Mouse (Mus musculus): ENCODE data around the gene Esrrg. TPM values are rescaled to one million over a fixed set of nuclear protein-coding genes. Genes with fewer than 3 reads are reported as not detected.

Esrrg gene
- polyA plus RNA-seq, 1 experiment = 42.5 TPM

DNA sequence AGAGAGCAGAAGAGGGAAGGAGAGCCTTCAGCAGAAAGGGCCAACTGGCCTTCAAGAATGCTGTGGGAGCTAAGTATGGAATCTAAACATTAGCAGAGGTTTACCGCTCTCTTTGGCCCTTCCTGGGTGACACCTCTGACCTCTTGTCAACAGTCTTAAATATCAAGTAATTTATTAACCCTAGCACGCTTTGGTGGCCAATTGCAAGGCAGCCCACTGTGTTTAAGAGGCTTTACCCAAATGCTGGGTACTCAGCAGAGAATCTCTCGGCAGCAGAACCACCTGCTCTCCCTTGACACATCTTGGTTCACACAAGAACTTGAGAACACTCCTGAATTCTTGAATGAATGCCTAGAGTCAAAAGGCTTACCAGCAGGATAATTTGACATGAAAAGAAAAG lies 293.6 kb downstream of the Esrrg start:
- no peak overlapping the region for H3K27ac ChIP-seq (ENCODE audit: insufficient read depth, low read length)
- H3K27me3 ChIP-seq (ENCODE audit: control insufficient read depth, insufficient read depth, low read length) = no peaks in the 10 kb centered on the region
- H3K4me1 ChIP-seq (ENCODE audit: control insufficient read depth, insufficient read depth, low read length) = no peaks in the 10 kb centered on the region
- DNase-seq = no peak
- WGBS = 69% methylated on average over 3 of the region's 3 CpGs
- TF ChIP-seq CTCF (IDR thresholded peaks at IDR 0.05; ENCODE audit: borderline replicate concordance, insufficient read depth, low read depth, low read length) (no peak), POLR2A (IDR thresholded peaks at IDR 0.05; ENCODE audit: borderline replicate concordance, insufficient read depth, low read length) (no peak)
- H3K4me3 ChIP-seq (replicated peaks; ENCODE audit: insufficient read depth, low read depth, low read length) = no peak overlapping the region

DNA sequence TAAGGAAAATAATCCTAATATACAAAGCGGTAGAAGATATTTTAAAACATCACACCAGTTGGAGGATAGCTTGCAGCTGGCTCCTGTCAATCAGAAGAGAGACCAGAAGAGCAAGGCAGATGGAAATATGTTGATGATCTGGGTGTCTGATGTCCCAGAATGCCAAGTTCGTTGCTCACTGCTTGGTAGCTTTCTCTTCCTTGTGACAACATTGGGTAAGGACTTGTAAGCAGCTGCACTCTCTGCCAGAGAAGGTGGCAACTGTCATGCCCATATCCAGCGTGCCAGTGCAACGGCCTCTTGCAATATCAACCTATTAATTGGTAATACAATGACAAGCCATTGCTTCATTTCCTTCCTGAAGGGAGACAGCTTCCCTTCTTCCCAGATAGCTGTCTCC lies 296.1 kb downstream of the Esrrg start:
- 57% methylated on average over 4 of the region's 4 CpGs for WGBS
- Histone ChIP-seq H3K27me3 (ENCODE audit: control insufficient read depth, insufficient read depth, low read length) (no peaks in the 10 kb centered on the region), H3K27ac (ENCODE audit: insufficient read depth, low read length) (no peak overlapping the region), H3K4me1 (ENCODE audit: control insufficient read depth, insufficient read depth, low read length) (no peaks in the 10 kb centered on the region), H3K4me3 (replicated peaks; ENCODE audit: insufficient read depth, low read depth, low read length) (no peak overlapping the region)
- TF ChIP-seq POLR2A (IDR thresholded peaks at IDR 0.05; ENCODE audit: borderline replicate concordance, insufficient read depth, low read length) = no peak
- DNase-seq = no peak

DNA sequence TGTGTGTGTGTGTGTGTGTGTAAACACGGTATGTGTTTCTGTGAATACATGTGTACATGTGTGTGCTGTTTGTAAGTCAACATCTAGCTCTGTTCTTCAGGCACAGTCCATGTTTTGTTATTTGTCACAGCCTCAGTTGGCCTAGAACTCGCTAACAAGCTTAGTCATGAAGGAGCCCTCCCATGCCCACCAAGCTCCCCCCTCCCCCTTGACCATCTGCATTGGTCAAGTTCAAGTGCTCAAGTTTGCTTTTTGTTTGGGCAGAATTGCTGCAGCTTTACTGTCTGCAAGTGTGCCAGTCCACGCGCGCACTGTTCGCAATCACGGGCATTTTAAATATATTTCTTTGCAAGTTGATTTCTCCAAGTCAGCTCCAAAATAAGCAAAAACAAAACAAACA lies 298.8 kb downstream of the Esrrg start:
- TF ChIP-seq POLR2A (IDR thresholded peaks at IDR 0.05; ENCODE audit: borderline replicate concordance, insufficient read depth, low read length) (no peak), CTCF (IDR thresholded peaks at IDR 0.05; ENCODE audit: borderline replicate concordance, insufficient read depth, low read depth, low read length) (no peak)
- Histone ChIP-seq H3K27ac (ENCODE audit: insufficient read depth, low read length) (no peak overlapping the region), H3K4me3 (replicated peaks; ENCODE audit: insufficient read depth, low read depth, low read length) (no peak overlapping the region), H3K4me1 (ENCODE audit: control insufficient read depth, insufficient read depth, low read length) (no peaks in the 10 kb centered on the region), H3K27me3 (ENCODE audit: control insufficient read depth, insufficient read depth, low read length) (no peaks in the 10 kb centered on the region)
- DNase-seq = no peak
- WGBS = 66% methylated on average over 7 of the region's 7 CpGs

GRCm38 (mm10) chr1:187907871-187908270 lies 299.3 kb downstream of the Esrrg start:
- no peak overlapping the region for H3K27ac ChIP-seq (ENCODE audit: insufficient read depth, low read length)
- no peak overlapping the region for H3K4me3 ChIP-seq (replicated peaks; ENCODE audit: insufficient read depth, low read depth, low read length)
- 14% methylated on average over 3 of the region's 3 CpGs for WGBS
- H3K27me3 ChIP-seq (ENCODE audit: control insufficient read depth, insufficient read depth, low read length) = no peaks in the 10 kb centered on the region
- TF ChIP-seq POLR2A (IDR thresholded peaks at IDR 0.05; ENCODE audit: borderline replicate concordance, insufficient read depth, low read length) (no peak), CTCF (IDR thresholded peaks at IDR 0.05; ENCODE audit: borderline replicate concordance, insufficient read depth, low read depth, low read length) (no peak)
- no peaks in the 10 kb centered on the region for H3K4me1 ChIP-seq (ENCODE audit: control insufficient read depth, insufficient read depth, low read length)
- DNase-seq = no peak

DNA sequence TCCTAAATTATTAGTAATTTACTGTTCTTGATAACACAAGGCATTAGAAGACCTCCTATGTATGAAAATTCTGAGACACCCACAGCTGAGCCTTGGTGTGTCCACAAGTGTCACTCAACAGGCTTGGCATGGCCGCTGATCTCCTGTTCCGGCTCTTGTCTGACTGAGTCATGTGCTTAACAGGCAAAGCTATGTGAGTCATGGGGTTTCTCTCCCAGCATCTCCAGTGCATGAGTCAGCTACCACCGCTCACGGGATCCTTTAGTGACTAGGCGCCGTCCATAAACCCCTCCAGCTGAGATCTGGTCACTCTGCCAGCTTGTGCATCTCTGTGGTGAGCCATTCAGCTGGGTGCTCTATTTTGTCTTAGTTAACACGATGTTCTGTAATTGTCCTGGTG lies 302.1 kb downstream of the Esrrg start:
- 67% methylated on average over 7 of the region's 7 CpGs for WGBS
- no peaks in the 10 kb centered on the region for H3K27me3 ChIP-seq (ENCODE audit: control insufficient read depth, insufficient read depth, low read length)
- no peak overlapping the region for H3K4me3 ChIP-seq (replicated peaks; ENCODE audit: insufficient read depth, low read depth, low read length)
- no peaks in the 10 kb centered on the region for H3K4me1 ChIP-seq (ENCODE audit: control insufficient read depth, insufficient read depth, low read length)
- H3K27ac ChIP-seq (ENCODE audit: insufficient read depth, low read length) = no peak overlapping the region
- no peak for TF ChIP-seq CTCF (IDR thresholded peaks at IDR 0.05; ENCODE audit: borderline replicate concordance, insufficient read depth, low read depth, low read length)
- no peak for TF ChIP-seq POLR2A (IDR thresholded peaks at IDR 0.05; ENCODE audit: borderline replicate concordance, insufficient read depth, low read length)
- no peak for DNase-seq

- 89% methylated on average over 6 of the region's 6 CpGs for WGBS
- H3K27me3 ChIP-seq (ENCODE audit: control insufficient read depth, insufficient read depth, low read length) = no peaks in the 10 kb centered on the region
- no peak overlapping the region for H3K27ac ChIP-seq (ENCODE audit: insufficient read depth, low read length)
- no peak for TF ChIP-seq CTCF (IDR thresholded peaks at IDR 0.05; ENCODE audit: borderline replicate concordance, insufficient read depth, low read depth, low read length)
- no peak for TF ChIP-seq POLR2A (IDR thresholded peaks at IDR 0.05; ENCODE audit: borderline replicate concordance, insufficient read depth, low read length)
- no peak for DNase-seq
- no peak overlapping the region for H3K4me3 ChIP-seq (replicated peaks; ENCODE audit: insufficient read depth, low read depth, low read length)
- no peaks in the 10 kb centered on the region for H3K4me1 ChIP-seq (ENCODE audit: control insufficient read depth, insufficient read depth, low read length)
These were observed 302.6 kb downstream of the Esrrg start for GRCm38 (mm10) chr1:187911201-187911600.

GRCm38 (mm10) chr1:187918303-187918702 lies 309.7 kb downstream of the Esrrg start:
- Histone ChIP-seq H3K27ac (ENCODE audit: insufficient read depth, low read length) (no peak overlapping the region), H3K27me3 (ENCODE audit: control insufficient read depth, insufficient read depth, low read length) (no peaks in the 10 kb centered on the region), H3K4me3 (replicated peaks; ENCODE audit: insufficient read depth, low read depth, low read length) (no peak overlapping the region), H3K4me1 (ENCODE audit: control insufficient read depth, insufficient read depth, low read length) (peaks cover 5% of the 10 kb centered on the region)
- DNase-seq = no peak
- WGBS = 73% methylated on average over 6 of the region's 6 CpGs
- TF ChIP-seq POLR2A (IDR thresholded peaks at IDR 0.05; ENCODE audit: borderline replicate concordance, insufficient read depth, low read length) (no peak), CTCF (IDR thresholded peaks at IDR 0.05; ENCODE audit: borderline replicate concordance, insufficient read depth, low read depth, low read length) (no peak)

GRCm38 (mm10) chr1:187918939-187919338 lies 310.3 kb downstream of the Esrrg start:
- TF ChIP-seq CTCF (IDR thresholded peaks at IDR 0.05; ENCODE audit: borderline replicate concordance, insufficient read depth, low read depth, low read length) = no peak
- TF ChIP-seq POLR2A (IDR thresholded peaks at IDR 0.05; ENCODE audit: borderline replicate concordance, insufficient read depth, low read length) = no peak
- WGBS = 88% methylated on average over 4 of the region's 4 CpGs
- peaks cover 5% of the 10 kb centered on the region for H3K4me1 ChIP-seq (ENCODE audit: control insufficient read depth, insufficient read depth, low read length)

More at GRCm38 (mm10) chr1:187918939-187919338, 310.3 kb downstream of the Esrrg start:
- H3K4me3 ChIP-seq (replicated peaks; ENCODE audit: insufficient read depth, low read depth, low read length) = no peak overlapping the region
- no peak overlapping the region for H3K27ac ChIP-seq (ENCODE audit: insufficient read depth, low read length)
- no peak for DNase-seq
- no peaks in the 10 kb centered on the region for H3K27me3 ChIP-seq (ENCODE audit: control insufficient read depth, insufficient read depth, low read length)

Measured in cerebellum, adult 2 months (tissue).